Mouse (Mus musculus): ENCODE data around the gene Crim1. TPM values are rescaled to one million over a fixed set of nuclear protein-coding genes. Genes with fewer than 3 reads are reported as not detected.
A peak's percentile ranks its signal among the peaks of the same experiment; 100 is the strongest.

Gene Crim1
- polyA plus RNA-seq, 1 experiment from 2014 or later: 5.4 TPM

- Histone ChIP-seq H3K36me3 (no peaks in the 10 kb centered on the region), H3K27ac (peak within 1 kb of the TSS; percentile 86), H3K4me2 (replicated peaks) (peak within 1 kb of the TSS; percentile 66), H3K9ac (replicated peaks) (peak within 1 kb of the TSS; percentile 89), H3K4me1 (replicated peaks) (peaks cover 13% of the 10 kb centered on the region), H3K4me3 (replicated peaks) (peak within 1 kb of the TSS; percentile 87), H3K9me3 (no peaks in the 10 kb centered on the region), H3K27me3 (no peaks in the 10 kb centered on the region)
- peak; percentile 95 for ATAC-seq
- under 1% methylated on average over 53 of the region's 67 CpGs for whole genome bisulfite sequencing
Measured at GRCm38 (mm10) chr17:78417381-78418281, 217.6 kb downstream of the Crim1 start, which contains the start of gene Fez2. TSS of gene Fez2 (minus strand) at chr17:78418152.

GRCm38 (mm10) chr17:78419216-78419615 lies 219.2 kb downstream of the Crim1 start:
- Histone ChIP-seq H3K4me3 (replicated peaks) (no peak overlapping the region), H3K9me3 (no peaks in the 10 kb centered on the region), H3K9ac (replicated peaks) (no peak overlapping the region), H3K36me3 (no peaks in the 10 kb centered on the region), H3K27ac (no peak overlapping the region), H3K27me3 (no peaks in the 10 kb centered on the region), H3K4me1 (replicated peaks) (peaks cover 13% of the 10 kb centered on the region), H3K4me2 (replicated peaks) (no peak overlapping the region)
- ATAC-seq: no peak
- WGBS: 87% methylated on average over 4 of the region's 4 CpGs

GRCm38 (mm10) chr17:78425026-78425425 lies 225.0 kb downstream of the Crim1 start:
- Histone ChIP-seq H3K4me1 (replicated peaks) (no peaks in the 10 kb centered on the region), H3K4me2 (replicated peaks) (no peak overlapping the region), H3K9me3 (no peaks in the 10 kb centered on the region), H3K36me3 (no peaks in the 10 kb centered on the region), H3K4me3 (replicated peaks) (no peak overlapping the region), H3K27ac (no peak overlapping the region), H3K9ac (replicated peaks) (no peak overlapping the region), H3K27me3 (no peaks in the 10 kb centered on the region)
- 80% methylated on average over 8 of the region's 8 CpGs for WGBS
- no peak for ATAC-seq

Small RNA genes lying within 50 kb of the gene (microRNA-seq; reads per million reads assigned to microRNA genes)
- not detected for gene Gm25069

Other genes with a start within 250 kb of the Crim1 start
- gene Fez2, start 217.9 kb downstream of the Crim1 start, polyA plus RNA-seq (2015; fragmentation: Nextera tagmentation; extraction: Ambion mirVana): 35.3 and 38.1 TPM in 2 replicates

Measured in midbrain, embryonic 13.5 days (tissue).